Mouse (Mus musculus) lung, postnatal 0 days (tissue): ENCODE data around the gene Plcl1.

Source experiments
- CTCF ChIP-seq: IDR thresholded peaks from 2 replicates; pipeline ENCODE4 v1.5.1; 2016; ENCODE audit warnings: antibody characterized with exemption, mild to moderate bottlenecking
- EP300 ChIP-seq: IDR thresholded peaks from 2 replicates; pipeline ENCODE4 v1.6.1; 2016; ENCODE audit warnings: antibody characterized with exemption, mild to moderate bottlenecking, control low read depth

DNA sequence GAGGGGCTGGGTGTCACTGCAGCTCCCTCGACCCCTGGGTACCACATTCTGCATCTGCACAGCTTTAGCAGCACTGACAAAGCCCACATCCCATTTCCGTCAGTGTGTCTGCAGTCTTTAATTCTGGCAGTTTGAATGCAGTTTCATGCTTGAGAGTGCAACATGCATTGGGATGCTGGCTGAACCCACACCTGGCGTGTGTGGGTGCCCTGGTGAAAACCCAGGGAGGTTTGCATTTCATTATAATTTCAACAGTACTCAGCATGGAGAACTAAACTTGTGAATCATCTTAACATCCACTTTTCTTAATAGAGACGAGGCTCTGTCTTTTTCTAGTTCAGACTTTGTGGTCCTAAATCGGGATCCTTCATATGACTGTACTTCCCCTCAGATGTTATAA lies 261.1 kb downstream of the Plcl1 start:
- no peak for TF ChIP-seq CTCF
- TF ChIP-seq EP300 = no peak
